Mouse (Mus musculus): Measurements from ENCODE around the gene Zfp644.

DNA sequence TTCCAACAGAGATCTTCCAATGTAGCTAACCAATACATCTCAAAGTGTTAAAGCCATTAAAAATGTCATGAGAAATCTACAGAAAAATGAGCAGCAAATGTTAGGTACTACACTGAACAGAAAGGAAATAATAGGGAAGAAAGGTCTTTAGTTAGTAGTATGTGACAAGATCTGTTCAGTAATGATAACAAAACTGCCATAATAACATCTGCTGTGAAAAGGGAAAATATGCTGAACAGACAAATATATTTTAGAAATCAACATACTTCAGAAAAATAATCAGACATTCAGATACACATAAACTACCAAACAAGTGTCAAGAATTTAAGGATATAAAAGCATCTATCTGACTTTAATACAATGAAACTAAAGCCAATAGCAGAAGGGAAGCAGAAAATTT, 24.5 kb downstream of the Zfp644 start:
- TF ChIP-seq CTCF (IDR thresholded peaks at IDR 0.05; ENCODE audit: control insufficient read depth, insufficient read depth, insufficient replicate concordance, low read depth, low read length) (no peak), POLR2A (IDR thresholded peaks at IDR 0.05; ENCODE audit: control insufficient read depth, low read depth, low read length) (no peak)

Measured in testis, adult 2 months (tissue).